Mouse (Mus musculus): Measurements from ENCODE around the gene Olfr1493-ps1.

The Olfr1493-ps1 gene

GRCm38 (mm10) chr19:13722978-13723377, at the start of gene Olfr1493-ps1:
TSS of gene Olfr1493-ps1 (plus strand) at chr19:13723278.
- DNase-seq (ENCODE audit: low spot score), result no peak

- no peak for DNase-seq (ENCODE audit: low spot score)
These were observed 26.1 kb upstream of the Olfr1493-ps1 start, which contains the start of gene Olfr1491 for GRCm38 (mm10) chr19:13696968-13697367. TSS of gene Olfr1491 (plus strand) at chr19:13697268.

GRCm38 (mm10) chr19:13739428-13739827, 16.4 kb downstream of the Olfr1493-ps1 start, which contains the start of gene Olfr1494:
TSS of gene Olfr1494 (plus strand) at chr19:13739728.
- no peak for DNase-seq (ENCODE audit: low spot score)

- DNase-seq (ENCODE audit: low spot score), result no peak
These were observed 26.3 kb downstream of the Olfr1493-ps1 start for GRCm38 (mm10) chr19:13749366-13749765.

- DNase-seq (ENCODE audit: low spot score), result no peak
These were observed 41.2 kb downstream of the Olfr1493-ps1 start, which contains the start of gene Olfr1495 for GRCm38 (mm10) chr19:13764306-13764705. TSS of gene Olfr1495 (plus strand) at chr19:13764606.

- no peak for DNase-seq (ENCODE audit: low spot score)
These were observed 45.6 kb downstream of the Olfr1493-ps1 start for GRCm38 (mm10) chr19:13768565-13769276.

GRCm38 (mm10) chr19:13777578-13777977, 54.5 kb downstream of the Olfr1493-ps1 start, which contains the start of gene Olfr1496:
TSS of gene Olfr1496 (plus strand) at chr19:13777878.
- no peak for DNase-seq (ENCODE audit: low spot score)
